Mouse (Mus musculus) regulatory T cell (primary cell): Measurements from ENCODE around the gene Uhrf1bp1l.
"Not testable (repeated sequence)": the region's sequence is repeated elsewhere in the genome, so short reads cannot be mapped to it uniquely, and the experiment has no call there.

Experiments
- in situ Hi-C: fragments of 300-600 bp; cut with MboI, MseI; formaldehyde crosslinking; loops from one replicate; pipeline ENCODE4 v1.15.1; 2025; ENCODE audit warnings: high pct_unique_total_duplicates

Gene Uhrf1bp1l

GRCm38 (mm10) chr10:89744871-89745665 is at the start of gene Uhrf1bp1l:
Gene Uhrf1bp1l (plus strand): TSS chr10:89744991.
- in situ Hi-C loops = no loop called here

- in situ Hi-C loops = no loop called here
Observed at GRCm38 (mm10) chr10:89695194-89695911, 49.4 kb upstream of the Uhrf1bp1l start.

DNA sequence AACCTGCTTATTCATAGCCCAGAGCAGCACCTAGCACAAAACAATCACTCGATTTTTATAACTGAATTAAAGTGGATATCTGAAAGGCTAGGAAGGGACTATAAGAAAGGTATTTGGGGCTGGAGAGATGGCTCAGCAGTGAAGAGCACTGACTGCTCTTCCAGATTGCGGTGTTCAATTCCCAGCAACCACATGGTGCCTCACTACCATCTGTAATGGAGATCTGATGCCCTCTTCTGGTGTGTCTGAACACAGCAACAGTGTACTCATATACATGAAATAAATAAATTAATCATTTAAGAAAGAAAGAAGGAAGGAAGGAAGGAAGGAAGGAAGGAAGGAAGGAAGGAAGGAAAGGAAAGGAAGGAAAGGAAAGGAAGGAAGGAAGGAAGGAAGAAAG is 48.5 kb upstream of the Uhrf1bp1l start:
- in situ Hi-C loops = not testable (repeated sequence)

DNA sequence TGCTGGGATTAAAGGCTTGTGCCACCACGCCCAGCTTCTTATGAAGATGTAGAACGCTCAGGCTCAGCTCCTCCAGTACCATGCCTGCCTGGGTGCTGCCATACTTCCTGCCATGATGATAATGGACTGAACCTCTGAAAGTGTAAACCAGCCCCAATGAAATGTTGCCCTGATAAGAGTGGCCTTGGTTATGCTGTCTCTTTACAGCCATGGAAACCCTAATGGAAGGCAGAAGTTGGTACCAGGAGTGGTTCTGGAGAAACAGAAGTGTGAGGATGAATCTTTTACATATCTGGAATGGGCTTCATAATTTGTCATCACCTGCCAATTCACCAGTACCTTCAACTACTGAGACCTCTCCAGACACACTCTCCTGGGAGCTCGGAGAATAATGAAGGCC is 46.8 kb upstream of the Uhrf1bp1l start:
- in situ Hi-C loops = no loop called here

DNA sequence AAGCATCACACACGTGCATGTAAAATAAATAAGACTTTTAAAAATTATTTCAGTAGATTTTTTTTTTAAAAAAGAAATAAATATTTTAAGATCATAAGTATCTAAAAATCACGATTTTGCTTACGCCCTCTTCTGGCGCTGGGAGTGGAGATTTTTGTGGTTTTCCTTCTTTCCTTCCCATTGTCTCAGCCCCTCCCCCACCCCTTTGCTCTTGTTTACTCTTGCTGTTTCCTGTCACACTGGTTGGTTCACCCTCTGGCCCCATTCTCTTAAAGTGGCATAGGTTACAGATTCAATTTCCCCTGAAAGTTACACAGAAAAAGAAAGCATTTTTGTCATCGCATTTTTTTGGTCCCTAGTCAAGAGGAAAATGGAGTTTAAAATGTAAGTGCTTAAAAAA is 41.7 kb upstream of the Uhrf1bp1l start:
- in situ Hi-C loops = no loop called here

DNA sequence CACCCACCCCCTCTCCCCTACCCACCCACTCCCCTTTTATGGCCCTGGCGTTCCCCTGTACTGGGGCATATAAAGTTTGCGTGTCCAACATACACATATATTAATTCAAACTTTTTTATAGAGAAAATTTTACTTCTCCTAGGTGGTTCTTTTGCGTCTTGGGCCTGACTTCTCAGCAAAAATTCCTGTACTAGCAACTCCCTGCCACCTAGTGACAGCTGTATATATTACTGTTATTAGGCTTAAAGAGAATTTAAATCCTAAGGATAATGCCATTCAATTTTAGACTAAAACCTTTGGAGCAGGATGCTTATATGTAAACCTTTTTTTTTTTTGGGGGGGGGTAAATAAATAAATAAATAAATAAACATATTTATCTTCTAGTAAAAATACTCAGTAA is 37.4 kb upstream of the Uhrf1bp1l start:
- in situ Hi-C loops = no loop called here

DNA sequence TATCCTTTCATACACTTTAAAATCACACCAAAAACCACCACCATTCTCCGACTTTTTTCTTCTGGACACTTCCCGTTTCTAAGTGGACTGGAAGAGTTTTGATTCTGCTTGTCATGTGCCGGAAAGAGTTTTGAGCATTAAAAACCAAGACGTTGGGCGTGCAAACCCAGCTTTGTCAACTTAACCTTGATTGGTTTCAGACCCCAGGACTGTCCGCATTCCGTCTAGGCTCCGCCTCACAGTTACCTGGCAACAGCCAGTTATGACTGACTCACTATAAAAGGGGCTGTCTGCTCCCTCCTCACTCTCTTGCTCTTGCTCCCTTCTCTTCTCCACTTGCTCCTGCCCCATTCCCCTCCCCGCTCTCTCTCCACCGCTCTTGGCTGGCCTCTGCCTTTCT is 36.1 kb upstream of the Uhrf1bp1l start:
- in situ Hi-C loops = no loop called here

- in situ Hi-C loops = no loop called here
Observed at GRCm38 (mm10) chr10:89714910-89715309, 29.9 kb upstream of the Uhrf1bp1l start.

- in situ Hi-C loops = no loop called here
Observed at GRCm38 (mm10) chr10:89720252-89720651, 24.5 kb upstream of the Uhrf1bp1l start.

- in situ Hi-C loops = no loop called here
Observed at GRCm38 (mm10) chr10:89720796-89721195, 24.0 kb upstream of the Uhrf1bp1l start.

GRCm38 (mm10) chr10:89722247-89723195 is 22.3 kb upstream of the Uhrf1bp1l start:
- in situ Hi-C loops = no loop called here

- in situ Hi-C loops = no loop called here
Observed at GRCm38 (mm10) chr10:89730386-89730785, 14.4 kb upstream of the Uhrf1bp1l start.

DNA sequence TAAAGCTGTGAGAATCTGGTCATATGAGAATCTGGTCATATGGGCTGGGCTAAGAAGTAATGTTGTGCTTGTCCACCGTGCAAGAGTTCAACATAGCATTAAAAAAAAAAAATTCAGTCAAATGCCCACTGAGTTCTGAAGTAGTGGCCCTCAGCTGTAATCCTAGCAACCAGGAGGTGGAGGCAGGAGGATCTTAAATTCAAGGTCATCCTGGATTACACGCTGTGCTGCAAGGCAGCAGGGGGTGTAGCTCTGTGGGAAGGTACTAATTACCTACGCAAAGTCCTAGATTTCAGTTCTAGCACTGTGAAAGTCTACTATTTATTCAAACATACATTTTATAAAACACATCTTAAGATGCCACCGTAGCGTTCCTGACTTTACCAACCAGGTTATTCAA is 13.4 kb upstream of the Uhrf1bp1l start:
- in situ Hi-C loops = no loop called here

- in situ Hi-C loops = no loop called here
Observed at GRCm38 (mm10) chr10:89732001-89732794, 12.6 kb upstream of the Uhrf1bp1l start, which contains the start of gene Actr6. Gene Actr6 (minus strand): TSS chr10:89732295.

DNA sequence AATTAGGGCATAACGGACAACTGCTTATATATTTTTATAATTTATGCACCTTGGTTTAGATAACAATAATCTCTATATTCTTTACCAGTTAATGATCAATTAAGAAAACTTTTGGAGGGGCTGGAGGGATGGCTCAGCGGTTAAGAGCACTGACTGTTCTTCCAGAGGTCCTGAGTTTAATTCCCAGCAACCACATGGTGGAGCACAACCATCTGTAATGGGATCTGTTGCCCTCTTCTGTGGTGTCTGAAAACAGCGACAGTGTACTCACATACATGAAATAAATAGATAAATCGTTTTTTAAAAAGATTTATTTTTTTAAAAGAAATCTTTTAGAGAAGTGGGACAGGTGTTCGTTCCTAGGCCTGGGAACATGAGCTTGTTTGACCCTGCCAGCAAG is 7.7 kb upstream of the Uhrf1bp1l start:
- in situ Hi-C loops = loop anchor here (5.0 kb wide), 1 partner anchor 50 kb away; the partner anchor contains the start of gene Scyl2

- in situ Hi-C loops = loop anchor here (5.0 kb wide), 1 partner anchor 51 kb away; the partner anchor contains the start of gene Scyl2
Observed at GRCm38 (mm10) chr10:89737887-89738286, 6.9 kb upstream of the Uhrf1bp1l start.

DNA sequence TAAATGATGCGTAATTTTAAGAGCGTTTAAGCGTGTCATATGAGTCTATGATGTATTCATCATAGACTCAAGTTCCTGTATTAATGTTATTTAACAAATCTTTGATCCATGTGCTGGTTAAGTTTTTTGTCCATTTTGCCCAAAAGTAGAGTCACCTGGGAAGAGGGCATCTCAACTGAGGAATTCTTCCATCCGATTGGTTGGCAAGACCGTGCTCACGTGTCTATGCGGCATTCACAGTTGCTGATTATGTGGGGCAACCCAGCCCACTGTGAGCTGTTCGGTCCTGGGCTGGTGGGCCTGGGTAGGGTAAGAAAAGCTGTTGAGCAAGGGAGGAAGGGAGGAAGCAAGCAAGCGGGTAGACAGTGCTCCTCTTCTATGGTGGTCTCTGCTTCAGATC is 6.4 kb upstream of the Uhrf1bp1l start:
- in situ Hi-C loops = loop anchor here (5.0 kb wide), 1 partner anchor 51 kb away; the partner anchor contains the start of gene Scyl2

DNA sequence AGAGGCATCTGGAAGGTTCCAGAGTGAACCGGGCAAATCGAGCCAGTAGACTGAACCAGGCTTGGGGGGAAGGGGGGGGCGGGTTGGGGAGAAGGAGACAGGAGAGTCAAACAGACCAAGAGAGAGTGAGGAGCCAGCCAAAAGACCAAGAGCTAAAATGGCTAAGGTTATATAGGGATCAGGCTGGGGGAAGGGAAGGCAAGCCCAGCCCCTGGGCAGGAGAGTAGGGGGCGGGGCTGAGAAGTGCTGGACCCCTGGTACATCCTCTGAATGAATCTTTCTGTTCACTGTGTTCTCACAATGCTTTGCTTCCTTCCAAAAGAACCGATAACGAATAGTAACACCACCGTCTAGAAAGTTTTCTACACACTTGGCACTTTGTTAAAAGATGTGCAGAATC is 5.1 kb upstream of the Uhrf1bp1l start:
- in situ Hi-C loops = loop anchor here (5.0 kb wide), 1 partner anchor 52 kb away; the partner anchor contains the start of gene Scyl2

DNA sequence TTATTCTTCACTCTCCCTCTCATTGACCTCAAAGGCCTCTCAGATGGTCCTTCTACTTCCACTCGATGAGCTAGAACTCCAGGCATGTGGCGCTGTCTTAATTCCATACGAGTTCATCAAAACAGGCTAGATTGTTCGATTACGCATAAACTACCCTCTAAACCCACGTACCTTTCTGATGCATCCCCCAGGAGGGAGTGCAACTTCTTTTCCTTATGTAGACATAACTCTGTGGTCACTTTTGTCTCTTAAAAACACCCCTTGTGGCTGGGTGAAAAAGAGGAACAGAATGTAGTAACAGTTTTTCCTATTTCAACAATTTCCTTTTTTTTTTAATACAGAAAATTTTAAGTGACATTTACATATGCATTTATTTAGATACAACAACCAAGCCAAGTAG is 3.8 kb upstream of the Uhrf1bp1l start:
- in situ Hi-C loops = no loop called here

DNA sequence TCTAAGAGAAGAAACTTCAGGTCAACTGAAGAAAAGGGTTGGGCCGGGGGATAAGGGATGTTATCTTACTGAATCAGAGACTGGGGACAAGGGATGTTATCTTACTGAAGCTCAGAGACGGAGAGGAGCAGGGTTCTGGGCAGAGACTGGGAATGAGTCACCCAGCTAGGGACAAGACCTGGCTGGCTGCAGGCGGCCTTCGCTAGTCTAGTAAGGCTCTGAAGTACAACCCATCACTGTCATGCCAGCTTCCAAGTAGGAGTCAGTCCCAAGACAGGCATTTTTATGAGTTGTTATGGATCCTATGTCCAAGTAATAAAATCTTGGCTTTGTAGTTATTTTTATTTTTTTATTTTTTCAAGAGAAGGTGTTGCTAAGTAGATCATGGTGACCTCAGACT is 1.5 kb upstream of the Uhrf1bp1l start:
- in situ Hi-C loops = no loop called here

DNA sequence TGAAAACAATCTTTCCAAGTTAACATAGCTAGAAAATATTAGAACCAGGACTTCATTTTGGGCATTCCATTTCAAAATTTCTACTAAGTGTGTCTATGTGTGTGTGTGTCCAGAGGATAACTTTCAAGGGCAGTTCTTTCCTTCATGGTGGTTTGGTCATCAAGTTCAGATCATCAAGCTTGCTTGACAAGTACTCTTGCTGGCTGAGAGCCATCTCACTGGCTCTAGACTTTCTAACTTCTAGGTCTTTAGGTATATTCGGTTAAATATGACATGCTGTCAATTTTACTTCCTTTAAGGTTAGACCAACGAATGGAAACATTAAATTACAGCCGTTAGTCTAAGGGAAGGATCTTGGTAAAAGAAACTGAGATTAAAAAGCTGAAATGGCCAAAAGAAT is 450 bp upstream of the Uhrf1bp1l start:
- in situ Hi-C loops = no loop called here
